Mouse (Mus musculus) cerebellum, adult 2 months (tissue): ENCODE results near the gene Fank1. TPM values are rescaled to one million over a fixed set of nuclear protein-coding genes. Genes with fewer than 3 reads are reported as not detected.

Source experiments
- DNase-seq, 2 experiments: peaks; one replicate each; pipeline ENCODE4 v3.0.0; 2021
- H3K27ac ChIP-seq: fragments of 200-500 bp; 2 replicates; pipeline ENCODE4 v1.5.1; 2012; ENCODE audit warnings: low read length, control low read depth, inconsistent platforms; ENCODE audit not compliant: insufficient read depth
- H3K27me3 ChIP-seq: fragments of 200-500 bp; 2 replicates; pipeline ENCODE4 v1.6.1; 2012; ENCODE audit warnings: inconsistent platforms, mild to moderate bottlenecking, low read length, moderate library complexity; ENCODE audit not compliant: control insufficient read depth, insufficient read depth
- H3K4me1 ChIP-seq: fragments of 200-500 bp; 2 replicates; pipeline ENCODE4 v1.6.1; 2011; ENCODE audit warnings: low read length; ENCODE audit not compliant: control insufficient read depth, insufficient read depth
- H3K4me3 ChIP-seq: fragments of 200-500 bp; replicated peaks from 2 replicates; pipeline ENCODE3; 2011; ENCODE audit warnings: mild to moderate bottlenecking, low read depth, low read length, control low read depth; ENCODE audit not compliant: insufficient read depth
- CTCF ChIP-seq: fragments of 200-500 bp; IDR thresholded peaks from 2 replicates; pipeline ENCODE4 v1.5.1; 2011; ENCODE audit warnings: low read depth, mild to moderate bottlenecking, control low read depth, low read length, moderate library complexity, borderline replicate concordance; ENCODE audit not compliant: insufficient read depth
- POLR2A ChIP-seq: fragments of 200-500 bp; IDR thresholded peaks from 2 replicates; pipeline ENCODE4 v1.6.1; 2011; ENCODE audit warnings: low read length, control low read depth, borderline replicate concordance; ENCODE audit not compliant: insufficient read depth
- WGBS: fragments of 180-500 bp; shearing (Covaris S2); methylation state at CpG from one replicate; pipeline ENCODE4 v1.1.7; 2018; 5-methylcytosine and 5-hydroxymethylcytosine counted together
- polyA plus RNA-seq: library from polyadenylated mRNA; depleted of rRNA; stranded (reverse); fragments of >200 nt; gene quantifications from 2 replicates; pipeline ENCODE4 v1.2.3, GENCODE M21; 2012; rRNA removed

The Fank1 gene
- 1.5 and 1.6 TPM in 2 replicates for polyA plus RNA-seq

GRCm38 (mm10) chr7:133776626-133776996 is at the start of gene Fank1:
Fank1 (plus strand) TSS chr7:133776861.
- no peaks in the 10 kb centered on the region for H3K27me3 ChIP-seq
- peak; percentile 87 to 89 for DNase-seq
- H3K27ac ChIP-seq, result no peak within 1 kb of the TSS; the same call in 1 of the 2 replicates
- H3K4me1 ChIP-seq, result peaks cover 3% of the 10 kb centered on the region
- under 1% methylated on average over 41 of the region's 45 CpGs for WGBS
- peak within 1 kb of the TSS; percentile 71 for H3K4me3 ChIP-seq
- TF ChIP-seq POLR2A, result peak; percentile 34; the same call in 1 of the 2 replicates
- no peak for TF ChIP-seq CTCF

- no peak overlapping the region for H3K27ac ChIP-seq
- TF ChIP-seq CTCF (no peak), POLR2A (no peak)
- no peaks in the 10 kb centered on the region for H3K27me3 ChIP-seq
- H3K4me1 ChIP-seq, result peaks cover 28% of the 10 kb centered on the region
- 83% methylated on average over 6 of the region's 6 CpGs for WGBS
- DNase-seq, result no peak
- no peak overlapping the region for H3K4me3 ChIP-seq
These were observed 49.6 kb upstream of the Fank1 start for GRCm38 (mm10) chr7:133727027-133727426.

- Histone ChIP-seq H3K4me3 (no peak overlapping the region), H3K27me3 (no peaks in the 10 kb centered on the region), H3K27ac (no peak overlapping the region), H3K4me1 (peaks cover 38% of the 10 kb centered on the region)
- DNase-seq, result peak; percentile 47 to 65
- WGBS, result 21% methylated on average over 5 of the region's 5 CpGs
- no peak for TF ChIP-seq CTCF
- no peak for TF ChIP-seq POLR2A
These were observed 47.3 kb upstream of the Fank1 start for GRCm38 (mm10) chr7:133729351-133729750.

GRCm38 (mm10) chr7:133730324-133731191 is 46.1 kb upstream of the Fank1 start:
- WGBS, result 21% methylated on average over 11 of the region's 11 CpGs
- H3K4me1 ChIP-seq, result peaks cover 38% of the 10 kb centered on the region
- H3K4me3 ChIP-seq, result no peak overlapping the region
- peak; percentile 41 to 73 for DNase-seq
- peak overlapping the region; percentile 9; the same call in 1 of the 2 replicates for H3K27ac ChIP-seq
- no peaks in the 10 kb centered on the region for H3K27me3 ChIP-seq
- TF ChIP-seq CTCF (no peak), POLR2A (no peak)

GRCm38 (mm10) chr7:133731971-133732645 is 44.6 kb upstream of the Fank1 start:
- Histone ChIP-seq H3K4me1 (peaks cover 38% of the 10 kb centered on the region), H3K27ac (0 out of 2 replicates have a peak overlapping the region, but pooled peaks have one; percentile 18), H3K4me3 (no peak overlapping the region), H3K27me3 (no peaks in the 10 kb centered on the region)
- DNase-seq, result peak; percentile 73 to 88
- 25% methylated on average over 4 of the region's 4 CpGs for WGBS
- TF ChIP-seq CTCF, result no peak
- TF ChIP-seq POLR2A, result no peak

GRCm38 (mm10) chr7:133740558-133740957 is 36.1 kb upstream of the Fank1 start:
- TF ChIP-seq POLR2A, result no peak
- TF ChIP-seq CTCF, result no peak
- H3K4me3 ChIP-seq, result no peak overlapping the region

GRCm38 (mm10) chr7:133742530-133743325 is 33.9 kb upstream of the Fank1 start:
- no peaks in the 10 kb centered on the region for H3K27me3 ChIP-seq
- TF ChIP-seq POLR2A (no peak), CTCF (no peak)
- no peak overlapping the region for H3K4me3 ChIP-seq
- 56% methylated on average over 12 of the region's 12 CpGs for WGBS
- DNase-seq, result peak in 1 of 2 experiments; percentile 50
- no peak overlapping the region for H3K27ac ChIP-seq
- H3K4me1 ChIP-seq, result peaks cover 13% of the 10 kb centered on the region

More at GRCm38 (mm10) chr7:133740558-133740957, 36.1 kb upstream of the Fank1 start:
- WGBS, result 88% methylated on average over 7 of the region's 7 CpGs
- Histone ChIP-seq H3K4me1 (peaks cover 9% of the 10 kb centered on the region), H3K27ac (no peak overlapping the region), H3K27me3 (no peaks in the 10 kb centered on the region)
- DNase-seq, result no peak
